Mouse (Mus musculus) liver, embryonic 18 days (tissue): Measurements from ENCODE around the gene Insrr. TPM values are rescaled to one million over a fixed set of nuclear protein-coding genes. Genes with fewer than 3 reads are reported as not detected.

ENCODE experiments used
- polyA plus RNA-seq: library from polyadenylated mRNA; depleted of rRNA; stranded (reverse); fragments of >200 nt; gene quantifications from 2 replicates; pipeline ENCODE4 v1.2.3, GENCODE M21; 2012; rRNA removed

The Insrr gene
- 0.02 and 0.13 TPM in 2 replicates for polyA plus RNA-seq

GRCm38 (mm10) chr3:87796736-87797334 lies at the start of gene Insrr:
Gene Insrr, plus strand, starts transcription at chr3:87796951.

GRCm38 (mm10) chr3:87748431-87748830 lies 48.3 kb upstream of the Insrr start, which contains the start of gene Lrrc71:
Gene Lrrc71, minus strand, starts transcription at chr3:87748625.

GRCm38 (mm10) chr3:87794922-87795325 lies 1.8 kb upstream of the Insrr start, which contains the start of gene Ntrk1:
Gene Ntrk1, minus strand, starts transcription at chr3:87795162.

GRCm38 (mm10) chr3:87824206-87824605 lies 27.5 kb downstream of the Insrr start, which contains the start of gene Pear1:
Gene Pear1, minus strand, starts transcription at chr3:87824306.

GRCm38 (mm10) chr3:87846650-87847110 lies 49.9 kb downstream of the Insrr start, which contains the start of gene Sh2d2a:
Gene Sh2d2a, plus strand, starts transcription at chr3:87846755.

Other genes starting within 250 kb of the Insrr start
- gene Arhgef11, start 179.4 kb upstream of the Insrr start, polyA plus RNA-seq, result 4.7 and 5.3 TPM in 2 replicates
- 0.10 and 0.13 TPM in 2 replicates for gene Lrrc71, start 48.3 kb upstream of the Insrr start, polyA plus RNA-seq
- 0.12 and 0.16 TPM in 2 replicates for gene Ntrk1, start 1.8 kb upstream of the Insrr start, polyA plus RNA-seq
- 7.4 and 9.0 TPM in 2 replicates for gene Pear1, start 27.4 kb downstream of the Insrr start, polyA plus RNA-seq
- gene Sh2d2a, start 49.8 kb downstream of the Insrr start, polyA plus RNA-seq, result 0.43 and 0.62 TPM in 2 replicates
- gene Prcc, start 88.7 kb downstream of the Insrr start, polyA plus RNA-seq, result 11.4 and 12.5 TPM in 2 replicates
- gene Hdgf, start 109.4 kb downstream of the Insrr start, polyA plus RNA-seq, result 93.9 and 101 TPM in 2 replicates
- gene Mrpl24, start 122.6 kb downstream of the Insrr start, polyA plus RNA-seq, result 58.4 and 61.1 TPM in 2 replicates
- 8.6 and 8.7 TPM in 2 replicates for gene Isg20l2, start 133.4 kb downstream of the Insrr start, polyA plus RNA-seq
- 10.0 and 11.3 TPM in 2 replicates for gene Rrnad1, start 133.8 kb downstream of the Insrr start, polyA plus RNA-seq
- 0.05 TPM in 1 of 2 replicates, not detected in the other for gene Crabp2, start 151.7 kb downstream of the Insrr start, polyA plus RNA-seq
- gene Nes, start 174.1 kb downstream of the Insrr start, polyA plus RNA-seq, result 1.1 TPM in 2 replicates
- gene Bcan, start 203.3 kb downstream of the Insrr start, polyA plus RNA-seq, result 0.01 TPM in 1 of 2 replicates, not detected in the other
- gene Hapln2, start 230.6 kb downstream of the Insrr start, polyA plus RNA-seq, result not detected in 2 replicates
- 7.2 and 7.3 TPM in 2 replicates for gene Gpatch4, start 246.2 kb downstream of the Insrr start, polyA plus RNA-seq